Mouse (Mus musculus): ENCODE measurements around the gene Sez6. TPM values are rescaled to one million over a fixed set of nuclear protein-coding genes. Genes with fewer than 3 reads are reported as not detected.

Sez6 gene
- polyA plus RNA-seq, 1 experiment = 0.41 TPM

DNA sequence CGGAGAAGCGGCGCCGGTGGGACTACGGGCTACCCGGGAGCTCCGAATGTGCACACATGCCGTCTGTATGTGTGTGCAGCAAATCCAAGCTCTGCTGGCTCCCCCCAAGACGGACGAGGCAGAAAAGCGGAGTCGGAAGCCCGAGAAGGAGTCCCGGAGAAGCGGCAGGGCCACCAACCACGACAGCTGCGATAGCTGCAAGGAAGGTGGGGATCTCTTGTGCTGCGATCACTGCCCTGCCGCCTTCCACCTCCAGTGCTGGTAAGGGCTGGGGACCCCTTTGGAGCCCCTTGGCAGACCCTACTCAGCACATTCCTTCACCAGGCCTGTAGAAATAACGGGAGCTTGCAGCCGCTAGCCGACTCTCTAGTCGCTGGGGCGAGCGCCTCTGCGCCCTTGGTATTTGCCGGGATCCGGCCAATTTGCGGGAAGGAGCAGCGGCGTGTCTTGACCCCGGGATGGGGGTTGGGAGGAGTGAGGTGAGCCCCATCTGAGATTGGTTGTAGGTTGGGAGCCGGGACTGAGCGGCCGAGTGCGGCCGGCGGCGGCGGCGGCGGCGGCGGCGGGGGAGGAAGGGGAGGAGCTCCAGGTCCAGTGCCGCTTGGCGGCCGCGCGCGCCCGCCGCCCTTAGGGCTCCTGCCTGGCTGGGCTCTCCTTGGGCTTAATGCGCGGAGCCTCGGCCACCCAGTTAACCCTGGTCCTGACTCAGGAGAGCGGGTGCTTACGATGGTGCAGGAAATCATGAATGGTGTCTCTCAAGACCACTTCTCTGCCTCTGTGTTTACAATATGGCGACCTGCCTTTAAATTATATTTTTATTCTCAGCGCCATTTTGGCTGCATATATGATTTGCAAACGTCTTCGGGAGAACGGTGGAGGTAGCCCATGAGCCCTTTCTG lies 53.6 kb downstream of the Sez6 start:
- Histone ChIP-seq H3K36me3 (ENCODE audit: control insufficient read depth, insufficient read depth, low read length) (peaks cover 7% of the 10 kb centered on the region), H3K27ac (ENCODE audit: insufficient read depth, low read depth, low read length) (peak overlapping the region; percentile 91), H3K27me3 (ENCODE audit: control insufficient read depth, insufficient read depth, low read length) (no peaks in the 10 kb centered on the region), H3K4me3 (ENCODE audit: low read depth, low read length) (peak overlapping the region; percentile 98), H3K4me1 (ENCODE audit: control insufficient read depth, insufficient read depth, insufficient read length, low read length) (no peaks in the 10 kb centered on the region)
- TF ChIP-seq CTCF (IDR thresholded peaks at IDR 0.05; ENCODE audit: extremely low read depth, insufficient read length, insufficient replicate concordance, low read depth, low read length) = no peak
- TF ChIP-seq POLR2A (IDR thresholded peaks at IDR 0.05; ENCODE audit: low read depth, low read length) = peak; percentile 52
- under 1% methylated on average over 52 of the region's 63 CpGs for WGBS

- H3K27me3 ChIP-seq (ENCODE audit: control insufficient read depth, insufficient read depth, low read length) = no peaks in the 10 kb centered on the region
- peaks cover 7% of the 10 kb centered on the region for H3K36me3 ChIP-seq (ENCODE audit: control insufficient read depth, insufficient read depth, low read length)
- TF ChIP-seq CTCF (IDR thresholded peaks at IDR 0.05; ENCODE audit: extremely low read depth, insufficient read length, insufficient replicate concordance, low read depth, low read length) (no peak), POLR2A (IDR thresholded peaks at IDR 0.05; ENCODE audit: low read depth, low read length) (no peak)
- H3K27ac ChIP-seq (ENCODE audit: insufficient read depth, low read depth, low read length) = peak overlapping the region; percentile 91
- peak overlapping the region; percentile 98 for H3K4me3 ChIP-seq (ENCODE audit: low read depth, low read length)
- no peaks in the 10 kb centered on the region for H3K4me1 ChIP-seq (ENCODE audit: control insufficient read depth, insufficient read depth, insufficient read length, low read length)
- WGBS = under 1% methylated on average over 13 of the region's 13 CpGs
Observed at GRCm38 (mm10) chr11:77984836-77985231, 54.2 kb downstream of the Sez6 start.

DNA sequence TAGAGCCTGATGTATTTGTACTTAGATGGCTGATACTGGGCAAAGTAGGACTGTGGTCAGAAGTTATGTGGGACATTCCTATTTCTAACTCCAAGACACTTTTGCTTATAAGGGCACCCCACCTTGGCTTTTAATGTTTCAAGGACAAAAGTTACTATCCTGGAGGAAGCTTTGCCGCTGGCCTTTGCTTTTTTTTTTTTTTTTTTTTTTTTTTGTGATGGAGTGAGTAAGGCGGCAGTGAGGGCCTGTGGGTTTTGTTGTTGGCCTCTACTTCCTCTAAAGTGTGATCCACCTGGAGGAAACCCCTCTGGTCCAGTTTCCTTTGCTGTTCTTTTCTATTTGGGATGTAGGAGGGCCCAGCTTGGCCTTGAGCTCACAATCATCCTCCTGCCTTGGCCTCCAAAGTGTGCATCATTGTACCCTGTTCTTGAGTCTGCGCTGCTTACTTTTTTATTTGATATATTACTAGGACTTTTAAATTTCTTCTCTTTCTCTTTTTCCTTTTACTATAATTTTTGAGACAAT lies 55.0 kb downstream of the Sez6 start:
- H3K36me3 ChIP-seq (ENCODE audit: control insufficient read depth, insufficient read depth, low read length) = peaks cover 9% of the 10 kb centered on the region
- peak overlapping the region; percentile 91; the same call in 1 of the 2 replicates for H3K27ac ChIP-seq (ENCODE audit: insufficient read depth, low read depth, low read length)
- no peaks in the 10 kb centered on the region for H3K27me3 ChIP-seq (ENCODE audit: control insufficient read depth, insufficient read depth, low read length)
- WGBS = 77% methylated on average over 3 of the region's 3 CpGs
- H3K4me1 ChIP-seq (ENCODE audit: control insufficient read depth, insufficient read depth, insufficient read length, low read length) = no peaks in the 10 kb centered on the region
- H3K4me3 ChIP-seq (ENCODE audit: low read depth, low read length) = no peak overlapping the region
- TF ChIP-seq CTCF (IDR thresholded peaks at IDR 0.05; ENCODE audit: extremely low read depth, insufficient read length, insufficient replicate concordance, low read depth, low read length) (no peak), POLR2A (IDR thresholded peaks at IDR 0.05; ENCODE audit: low read depth, low read length) (no peak)

DNA sequence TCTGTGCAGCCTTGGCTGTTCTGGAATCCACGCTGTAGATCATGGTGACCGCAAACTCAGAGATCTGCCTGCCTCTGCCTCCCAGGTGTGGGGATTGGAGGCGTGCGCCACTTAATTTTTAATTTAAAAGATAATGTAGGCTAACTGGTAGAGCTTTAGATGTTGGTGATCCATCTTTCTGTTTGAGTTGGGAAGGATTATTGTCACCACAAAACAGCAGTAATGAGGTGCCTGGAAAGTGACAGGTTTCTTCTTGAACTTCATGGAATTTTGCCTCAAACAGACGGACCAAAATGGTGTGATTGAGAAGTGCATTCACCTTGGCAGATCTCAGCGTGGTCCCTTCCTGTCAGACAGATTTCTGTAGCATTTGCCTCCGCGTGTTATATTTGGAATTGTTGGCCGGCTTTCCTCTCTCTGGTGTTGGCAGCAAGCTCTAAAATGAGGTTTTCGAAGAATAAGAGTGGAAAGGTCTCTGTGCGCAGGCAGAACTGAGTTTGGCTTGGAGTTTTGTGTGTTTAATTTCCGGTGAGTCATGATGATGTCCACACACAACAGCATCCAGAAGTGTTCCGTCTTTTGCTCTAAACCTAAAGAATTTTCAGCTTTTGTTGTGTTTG lies 58.6 kb downstream of the Sez6 start:
- Histone ChIP-seq H3K36me3 (ENCODE audit: control insufficient read depth, insufficient read depth, low read length) (peaks cover 14% of the 10 kb centered on the region), H3K27ac (ENCODE audit: insufficient read depth, low read depth, low read length) (no peak overlapping the region), H3K27me3 (ENCODE audit: control insufficient read depth, insufficient read depth, low read length) (no peaks in the 10 kb centered on the region), H3K4me1 (ENCODE audit: control insufficient read depth, insufficient read depth, insufficient read length, low read length) (no peaks in the 10 kb centered on the region), H3K4me3 (ENCODE audit: low read depth, low read length) (no peak overlapping the region)
- 87% methylated on average over 13 of the region's 13 CpGs for WGBS
- TF ChIP-seq POLR2A (IDR thresholded peaks at IDR 0.05; ENCODE audit: low read depth, low read length) (no peak), CTCF (IDR thresholded peaks at IDR 0.05; ENCODE audit: extremely low read depth, insufficient read length, insufficient replicate concordance, low read depth, low read length) (no peak)

GRCm38 (mm10) chr11:77995556-77995955 lies 65.0 kb downstream of the Sez6 start:
- Histone ChIP-seq H3K27ac (ENCODE audit: insufficient read depth, low read depth, low read length) (no peak overlapping the region), H3K27me3 (ENCODE audit: control insufficient read depth, insufficient read depth, low read length) (no peaks in the 10 kb centered on the region), H3K36me3 (ENCODE audit: control insufficient read depth, insufficient read depth, low read length) (peaks cover 11% of the 10 kb centered on the region), H3K4me1 (ENCODE audit: control insufficient read depth, insufficient read depth, insufficient read length, low read length) (no peaks in the 10 kb centered on the region), H3K4me3 (ENCODE audit: low read depth, low read length) (no peak overlapping the region)
- no peak for TF ChIP-seq POLR2A (IDR thresholded peaks at IDR 0.05; ENCODE audit: low read depth, low read length)
- no peak for TF ChIP-seq CTCF (IDR thresholded peaks at IDR 0.05; ENCODE audit: extremely low read depth, insufficient read length, insufficient replicate concordance, low read depth, low read length)
- WGBS = 8% methylated on average over 1 of the region's 1 CpGs

DNA sequence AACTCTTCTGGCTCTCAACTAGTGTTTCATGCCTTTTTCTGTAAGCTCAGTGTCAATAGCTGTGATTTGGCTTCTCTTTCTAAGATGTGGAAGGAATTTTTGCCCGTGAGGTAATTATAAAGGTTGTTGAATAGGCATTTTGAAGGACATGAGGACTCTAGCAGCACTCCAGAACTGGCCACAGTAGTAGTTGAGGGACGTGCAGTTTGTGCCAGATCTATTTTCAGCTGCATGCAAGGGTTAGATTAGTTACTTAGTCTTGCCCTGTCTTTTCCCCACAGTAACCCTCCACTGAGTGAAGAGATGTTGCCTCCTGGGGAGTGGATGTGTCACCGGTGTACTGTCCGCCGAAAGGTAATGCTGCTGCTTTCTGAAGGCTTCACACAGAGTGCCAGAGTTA lies 75.8 kb downstream of the Sez6 start:
- H3K4me1 ChIP-seq (ENCODE audit: control insufficient read depth, insufficient read depth, insufficient read length, low read length) = no peaks in the 10 kb centered on the region
- H3K27me3 ChIP-seq (ENCODE audit: control insufficient read depth, insufficient read depth, low read length) = no peaks in the 10 kb centered on the region
- TF ChIP-seq CTCF (IDR thresholded peaks at IDR 0.05; ENCODE audit: extremely low read depth, insufficient read length, insufficient replicate concordance, low read depth, low read length) (no peak), POLR2A (IDR thresholded peaks at IDR 0.05; ENCODE audit: low read depth, low read length) (no peak)
- WGBS = 92% methylated on average over 5 of the region's 5 CpGs
- H3K27ac ChIP-seq (ENCODE audit: insufficient read depth, low read depth, low read length) = no peak overlapping the region
- no peak overlapping the region for H3K4me3 ChIP-seq (ENCODE audit: low read depth, low read length)
- H3K36me3 ChIP-seq (ENCODE audit: control insufficient read depth, insufficient read depth, low read length) = peaks cover 46% of the 10 kb centered on the region

- WGBS = 14% methylated on average over 4 of the region's 4 CpGs
- H3K27me3 ChIP-seq (ENCODE audit: control insufficient read depth, insufficient read depth, low read length) = no peaks in the 10 kb centered on the region
Observed at GRCm38 (mm10) chr11:78019676-78020075, 89.1 kb downstream of the Sez6 start.

More at GRCm38 (mm10) chr11:78019676-78020075, 89.1 kb downstream of the Sez6 start:
- no peaks in the 10 kb centered on the region for H3K4me1 ChIP-seq (ENCODE audit: control insufficient read depth, insufficient read depth, insufficient read length, low read length)
- no peak overlapping the region for H3K4me3 ChIP-seq (ENCODE audit: low read depth, low read length)
- TF ChIP-seq CTCF (IDR thresholded peaks at IDR 0.05; ENCODE audit: extremely low read depth, insufficient read length, insufficient replicate concordance, low read depth, low read length) = no peak
- TF ChIP-seq POLR2A (IDR thresholded peaks at IDR 0.05; ENCODE audit: low read depth, low read length) = no peak
- H3K36me3 ChIP-seq (ENCODE audit: control insufficient read depth, insufficient read depth, low read length) = peaks cover 75% of the 10 kb centered on the region
- H3K27ac ChIP-seq (ENCODE audit: insufficient read depth, low read depth, low read length) = no peak overlapping the region

Data from small intestine, adult 2 months (tissue).